Mouse (Mus musculus): Measurements from ENCODE around the gene Map6.

- TF ChIP-seq TAL1 (IDR thresholded peaks at IDR 0.05; ENCODE audit: low read length) (no peak), GATA1 (IDR thresholded peaks at IDR 0.05; ENCODE audit: low read length) (no peak)
Observed at GRCm38 (mm10) chr7:99313253-99313652, 46.0 kb downstream of the Map6 start.

Data from erythroblast, embryonic 14.5 days (primary cell).